Mouse (Mus musculus): ENCODE measurements at regions not wholly inside any gene's neighbourhood (a gene's known extent, or its start where the extent isn't known, plus 50 kb on each side); places are given as distances from the start of the nearest gene placed in this dataset.

- DNase-seq (ENCODE audit: low spot score) = no peak
These were observed 116.6 kb upstream of the Zdhhc25 start for GRCm38 (mm10) chr15:88483471-88483870.

- no peak for DNase-seq (ENCODE audit: low spot score)
These were observed 110.4 kb upstream of the Zdhhc25 start for GRCm38 (mm10) chr15:88489715-88490114.

- no peak for DNase-seq (ENCODE audit: low spot score)
These were observed 109.6 kb upstream of the Zdhhc25 start for GRCm38 (mm10) chr15:88490316-88491090.

- no peak for DNase-seq (ENCODE audit: low spot score)
These were observed 109.1 kb upstream of the Zdhhc25 start for GRCm38 (mm10) chr15:88491091-88491366.

- DNase-seq (ENCODE audit: low spot score) = no peak
These were observed 102.1 kb upstream of the Zdhhc25 start for GRCm38 (mm10) chr15:88497957-88498356.

GRCm38 (mm10) chr15:88502311-88502710, 97.8 kb upstream of the Zdhhc25 start:
- peak; percentile 54 for DNase-seq (ENCODE audit: low spot score)

- no peak for DNase-seq (ENCODE audit: low spot score)
These were observed 96.2 kb upstream of the Zdhhc25 start for GRCm38 (mm10) chr15:88503896-88504295.

GRCm38 (mm10) chr15:88505491-88506119, 94.5 kb upstream of the Zdhhc25 start:
- no peak for DNase-seq (ENCODE audit: low spot score)

- no peak for DNase-seq (ENCODE audit: low spot score)
These were observed 92.2 kb upstream of the Zdhhc25 start for GRCm38 (mm10) chr15:88507886-88508285.

- DNase-seq (ENCODE audit: low spot score) = peak; percentile 32
These were observed 91.1 kb upstream of the Zdhhc25 start for GRCm38 (mm10) chr15:88508971-88509370.

- DNase-seq (ENCODE audit: low spot score) = peak; percentile 32
These were observed 90.5 kb upstream of the Zdhhc25 start for GRCm38 (mm10) chr15:88509626-88510025.

GRCm38 (mm10) chr15:88514091-88514490, 86.0 kb upstream of the Zdhhc25 start:
- DNase-seq (ENCODE audit: low spot score) = no peak

- DNase-seq (ENCODE audit: low spot score) = no peak
These were observed 68.9 kb upstream of the Zdhhc25 start for GRCm38 (mm10) chr15:88531218-88531617.

- DNase-seq (ENCODE audit: low spot score) = no peak
These were observed 68.1 kb upstream of the Zdhhc25 start for GRCm38 (mm10) chr15:88532008-88532407.

- DNase-seq (ENCODE audit: low spot score) = no peak
These were observed 66.7 kb upstream of the Zdhhc25 start for GRCm38 (mm10) chr15:88533354-88533753.

- DNase-seq (ENCODE audit: low spot score) = no peak
These were observed 64.6 kb upstream of the Zdhhc25 start for GRCm38 (mm10) chr15:88535516-88535915.

GRCm38 (mm10) chr15:88537190-88537589, 62.9 kb upstream of the Zdhhc25 start:
- DNase-seq (ENCODE audit: low spot score) = peak; percentile 28

GRCm38 (mm10) chr15:88542567-88542966, 57.5 kb upstream of the Zdhhc25 start:
- DNase-seq (ENCODE audit: low spot score) = no peak

GRCm38 (mm10) chr15:88544216-88544615, 55.9 kb upstream of the Zdhhc25 start:
- DNase-seq (ENCODE audit: low spot score) = no peak

GRCm38 (mm10) chr15:88548261-88548660, 51.8 kb upstream of the Zdhhc25 start:
- no peak for DNase-seq (ENCODE audit: low spot score)

All from adipocyte (in vitro differentiated cells).